Mouse (Mus musculus): ENCODE measurements at regions not wholly inside any gene's neighbourhood (a gene's known extent, or its start where the extent isn't known, plus 50 kb on each side); places are given as distances from the start of the nearest gene placed in this dataset.

DNA sequence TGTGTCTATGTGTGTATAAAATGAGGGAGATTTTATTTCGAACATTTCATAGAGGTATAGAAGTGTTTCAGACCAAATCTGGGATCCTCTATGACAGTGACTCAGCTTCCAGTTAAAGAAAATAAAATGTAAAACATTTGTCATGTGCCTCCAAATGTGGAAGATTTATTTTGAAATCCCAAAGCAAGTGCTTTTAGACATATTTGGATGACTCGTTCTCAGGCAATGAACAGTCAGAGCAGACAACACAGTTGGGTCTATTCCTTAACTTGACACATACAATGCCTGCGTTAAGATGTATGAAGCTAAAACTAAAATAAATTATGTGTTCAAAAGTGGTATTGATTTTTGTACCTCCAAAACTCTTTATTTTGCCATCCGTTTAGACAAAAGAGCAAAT is 830.4 kb upstream of the Grm7 start:
- TF ChIP-seq E2F4 (IDR thresholded peaks at IDR 0.05; ENCODE audit: insufficient read depth) = no peak
- no peak for TF ChIP-seq POLR2A (IDR thresholded peaks at IDR 0.05; ENCODE audit: insufficient read length, low read depth)
- TF ChIP-seq MYOG (IDR thresholded peaks at IDR 0.05; ENCODE audit: control insufficient read depth in 1 of 3, insufficient read depth in 1 of 3, insufficient read length in 2 of 3, low read depth in 2 of 3) = no peak
- TF ChIP-seq TCF12 (IDR thresholded peaks at IDR 0.05; ENCODE audit: insufficient read depth, poor library complexity, severe bottlenecking) = no peak
- no peak for TF ChIP-seq CEBPB (IDR thresholded peaks at IDR 0.05; ENCODE audit: insufficient read depth, poor library complexity, severe bottlenecking)

Measured in myocyte (in vitro differentiated cells).